Mouse (Mus musculus): ENCODE data around the gene Kcnq1. TPM values are rescaled to one million over a fixed set of nuclear protein-coding genes. Genes with fewer than 3 reads are reported as not detected.

The Kcnq1 gene
- polyA plus RNA-seq, 1 experiment from 2014 or later: 13.4 TPM

DNA sequence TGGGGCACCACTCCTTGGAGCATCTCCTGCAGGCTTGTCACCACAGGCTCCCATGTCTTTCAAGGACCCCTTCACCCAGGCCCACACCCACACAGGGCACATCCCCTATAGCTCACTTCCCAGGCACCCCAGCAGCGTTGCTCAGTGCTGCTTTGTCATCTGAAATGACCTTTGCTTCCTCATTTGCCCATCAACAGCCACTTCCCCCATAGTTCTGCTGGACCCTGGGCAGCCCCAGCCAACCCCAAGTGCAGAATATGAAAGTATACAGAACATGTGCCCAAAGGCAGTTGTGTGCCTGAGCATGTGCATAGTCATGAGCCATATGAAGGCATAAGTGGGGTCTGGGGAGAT lies 10.6 kb upstream of the Kcnq1 start:
- Histone ChIP-seq H3K27ac (no peak overlapping the region), H3K27me3 (ENCODE audit: insufficient read depth, low read length) (no peaks in the 10 kb centered on the region), H3K36me3 (ENCODE audit: insufficient read depth, low read length) (no peaks in the 10 kb centered on the region), H3K4me2 (ENCODE audit: low read length) (no peak overlapping the region), H3K4me1 (replicated peaks; ENCODE audit: insufficient read depth, low read length) (0 out of 2 replicates have a peak, but pooled peaks cover 1% of the 10 kb centered on the region), H3K4me3 (replicated peaks; ENCODE audit: low read depth, low read length) (no peak overlapping the region), H3K9me3 (replicated peaks; ENCODE audit: low read length) (no peaks in the 10 kb centered on the region), H3K9ac (ENCODE audit: low read depth, low read length) (no peak overlapping the region)
- no peak for TF ChIP-seq CTCF (IDR thresholded peaks at IDR 0.05; ENCODE audit: low read depth)
- ATAC-seq (replicated peaks; ENCODE audit: low FRiP score, low read depth) (no peak), DNase-seq (ENCODE audit: low spot score) (no peak)
- 46% methylated on average over 1 of the region's 1 CpGs for whole genome bisulfite sequencing

DNA sequence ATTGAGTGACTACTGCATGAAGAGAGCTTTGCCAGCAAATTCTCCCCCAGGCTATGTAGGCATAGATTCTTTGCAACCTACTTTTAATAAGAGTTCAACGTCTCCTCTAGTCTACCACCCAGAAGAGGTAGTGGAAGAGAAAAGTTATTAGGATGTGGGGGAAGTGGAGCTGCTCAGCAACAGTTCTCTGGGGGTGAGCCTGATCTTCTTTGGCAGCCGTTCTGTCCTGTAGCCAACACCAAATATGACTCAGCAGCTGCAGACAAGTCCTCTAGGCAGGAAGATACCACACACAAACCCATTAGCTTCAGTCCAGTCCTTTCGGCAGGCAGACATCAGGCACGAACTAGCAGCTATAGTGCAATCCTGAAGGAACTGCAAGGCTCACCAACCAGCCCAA lies 5.4 kb upstream of the Kcnq1 start:
- Histone ChIP-seq H3K27ac (no peak overlapping the region), H3K36me3 (ENCODE audit: insufficient read depth, low read length) (no peaks in the 10 kb centered on the region), H3K4me1 (replicated peaks; ENCODE audit: insufficient read depth, low read length) (0 out of 2 replicates have a peak, but pooled peaks cover 2% of the 10 kb centered on the region), H3K27me3 (ENCODE audit: insufficient read depth, low read length) (no peaks in the 10 kb centered on the region), H3K9me3 (replicated peaks; ENCODE audit: low read length) (no peaks in the 10 kb centered on the region), H3K4me3 (replicated peaks; ENCODE audit: low read depth, low read length) (no peak overlapping the region), H3K4me2 (ENCODE audit: low read length) (no peak overlapping the region), H3K9ac (ENCODE audit: low read depth, low read length) (no peak overlapping the region)
- TF ChIP-seq CTCF (IDR thresholded peaks at IDR 0.05; ENCODE audit: low read depth): no peak
- WGBS: 49% methylated on average over 4 of the region's 4 CpGs
- DNase-seq (ENCODE audit: low spot score): no peak
- ATAC-seq (replicated peaks; ENCODE audit: low FRiP score, low read depth): no peak

- no peak for DNase-seq (ENCODE audit: low spot score)
These were observed 784 bp upstream of the Kcnq1 start for GRCm38 (mm10) chr7:143105258-143105897.

DNA sequence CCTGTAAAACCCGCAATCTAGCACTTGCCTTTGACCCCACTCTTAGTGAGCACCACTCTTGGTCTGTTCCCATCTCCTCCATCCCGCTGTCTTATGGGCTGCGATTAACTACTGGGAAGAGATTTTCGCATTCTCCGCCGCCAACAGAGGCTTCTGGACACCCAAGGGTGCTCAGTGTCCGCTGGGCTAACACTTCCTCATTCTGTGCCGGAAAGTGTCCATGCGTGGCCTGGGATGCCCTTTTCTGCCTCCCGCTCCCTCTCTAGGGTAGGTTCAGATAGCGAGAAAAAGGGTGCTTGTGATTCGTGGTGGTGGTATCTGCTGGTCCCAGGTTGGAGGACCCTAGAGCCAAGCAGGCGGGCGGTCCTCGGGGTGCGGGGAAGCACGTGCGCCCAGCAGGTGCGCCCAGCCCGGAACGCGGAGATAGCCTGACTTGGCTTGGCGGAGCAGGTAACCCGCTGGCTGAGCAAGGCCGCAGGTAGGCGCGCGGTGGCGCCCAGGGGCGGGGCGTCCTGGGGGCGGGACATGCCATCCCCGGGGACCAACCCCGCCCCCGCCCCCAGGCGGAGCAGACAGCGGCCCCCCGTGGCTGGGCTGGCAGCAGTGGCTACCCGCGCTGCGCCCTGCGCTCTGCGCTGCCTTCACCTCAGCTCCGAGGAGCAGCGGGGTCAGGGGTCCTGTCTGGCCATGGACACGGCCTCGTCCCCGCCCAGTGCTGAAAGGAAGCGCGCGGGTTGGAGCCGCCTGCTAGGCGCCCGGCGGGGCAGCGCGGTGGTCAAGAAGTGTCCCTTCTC lies 707 bp downstream of the Kcnq1 start:
- H3K4me3 ChIP-seq (replicated peaks; ENCODE audit: low read depth, low read length): peak overlapping the region; percentile 41
- no peaks in the 10 kb centered on the region for H3K36me3 ChIP-seq (ENCODE audit: insufficient read depth, low read length)
- H3K27ac ChIP-seq: peak overlapping the region; percentile 70
- peak overlapping the region; percentile 44 for H3K9ac ChIP-seq (ENCODE audit: low read depth, low read length)
- WGBS: 7% methylated on average over 56 of the region's 57 CpGs
- peak overlapping the region; percentile 81 for H3K4me2 ChIP-seq (ENCODE audit: low read length)
- peaks cover 14% of the 10 kb centered on the region for H3K27me3 ChIP-seq (ENCODE audit: insufficient read depth, low read length)
- TF ChIP-seq CTCF (IDR thresholded peaks at IDR 0.05; ENCODE audit: low read depth): peak; percentile 36; the same call in 1 of the 2 replicates
- DNase-seq (ENCODE audit: low spot score): no peak
- peak; percentile 56 for ATAC-seq (replicated peaks; ENCODE audit: low FRiP score, low read depth)
- no peaks in the 10 kb centered on the region; the same call in 1 of the 2 replicates for H3K4me1 ChIP-seq (replicated peaks; ENCODE audit: insufficient read depth, low read length)
- no peaks in the 10 kb centered on the region for H3K9me3 ChIP-seq (replicated peaks; ENCODE audit: low read length)

More at GRCm38 (mm10) chr7:143105258-143105897, 784 bp upstream of the Kcnq1 start:
- ATAC-seq (replicated peaks; ENCODE audit: low FRiP score, low read depth): no peak
- H3K4me1 ChIP-seq (replicated peaks; ENCODE audit: insufficient read depth, low read length): peaks cover 2% of the 10 kb centered on the region; the same call in 1 of the 2 replicates
- no peak overlapping the region for H3K27ac ChIP-seq
- no peaks in the 10 kb centered on the region for H3K9me3 ChIP-seq (replicated peaks; ENCODE audit: low read length)
- no peak overlapping the region for H3K4me3 ChIP-seq (replicated peaks; ENCODE audit: low read depth, low read length)
- TF ChIP-seq CTCF (IDR thresholded peaks at IDR 0.05; ENCODE audit: low read depth): no peak
- WGBS: 58% methylated on average over 11 of the region's 11 CpGs
- H3K27me3 ChIP-seq (ENCODE audit: insufficient read depth, low read length): peaks cover 14% of the 10 kb centered on the region
- H3K4me2 ChIP-seq (ENCODE audit: low read length): no peak overlapping the region
- no peaks in the 10 kb centered on the region for H3K36me3 ChIP-seq (ENCODE audit: insufficient read depth, low read length)
- H3K9ac ChIP-seq (ENCODE audit: low read depth, low read length): no peak overlapping the region

DNA sequence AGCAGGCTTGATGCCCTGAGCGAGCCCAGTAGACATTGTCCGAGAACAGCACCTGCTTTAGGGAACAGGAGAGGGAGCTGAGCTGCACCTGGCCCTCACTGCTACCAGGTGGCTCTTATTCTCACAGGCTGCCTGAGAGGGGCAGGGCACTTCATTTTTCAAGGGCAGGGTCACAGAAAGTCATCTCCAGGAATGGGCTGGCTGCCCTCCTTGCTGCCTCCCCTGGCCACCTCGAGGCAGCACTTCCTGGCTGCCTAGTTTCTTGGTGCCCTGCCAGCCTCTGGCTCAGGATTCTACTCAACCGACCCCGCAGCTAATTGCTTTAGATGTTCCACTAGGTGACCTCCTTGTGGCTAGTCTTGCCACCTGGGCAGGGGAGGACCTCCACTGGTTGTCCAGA lies 2.0 kb downstream of the Kcnq1 start:
- peak; percentile 47 for TF ChIP-seq CTCF (IDR thresholded peaks at IDR 0.05; ENCODE audit: low read depth)
- WGBS: 26% methylated on average over 5 of the region's 5 CpGs
- peaks cover 14% of the 10 kb centered on the region for H3K27me3 ChIP-seq (ENCODE audit: insufficient read depth, low read length)
- H3K4me2 ChIP-seq (ENCODE audit: low read length): peak overlapping the region; percentile 81
- no peaks in the 10 kb centered on the region for H3K36me3 ChIP-seq (ENCODE audit: insufficient read depth, low read length)
- ATAC-seq (replicated peaks; ENCODE audit: low FRiP score, low read depth) (peak; percentile 33; the same call in 1 of the 2 replicates), DNase-seq (ENCODE audit: low spot score) (peak; percentile 50)
- no peak overlapping the region for H3K9ac ChIP-seq (ENCODE audit: low read depth, low read length)
- no peaks in the 10 kb centered on the region; the same call in 1 of the 2 replicates for H3K4me1 ChIP-seq (replicated peaks; ENCODE audit: insufficient read depth, low read length)
- no peaks in the 10 kb centered on the region for H3K9me3 ChIP-seq (replicated peaks; ENCODE audit: low read length)
- H3K27ac ChIP-seq: peak overlapping the region; percentile 70; the same call in 1 of the 2 replicates
- H3K4me3 ChIP-seq (replicated peaks; ENCODE audit: low read depth, low read length): no peak overlapping the region

DNA sequence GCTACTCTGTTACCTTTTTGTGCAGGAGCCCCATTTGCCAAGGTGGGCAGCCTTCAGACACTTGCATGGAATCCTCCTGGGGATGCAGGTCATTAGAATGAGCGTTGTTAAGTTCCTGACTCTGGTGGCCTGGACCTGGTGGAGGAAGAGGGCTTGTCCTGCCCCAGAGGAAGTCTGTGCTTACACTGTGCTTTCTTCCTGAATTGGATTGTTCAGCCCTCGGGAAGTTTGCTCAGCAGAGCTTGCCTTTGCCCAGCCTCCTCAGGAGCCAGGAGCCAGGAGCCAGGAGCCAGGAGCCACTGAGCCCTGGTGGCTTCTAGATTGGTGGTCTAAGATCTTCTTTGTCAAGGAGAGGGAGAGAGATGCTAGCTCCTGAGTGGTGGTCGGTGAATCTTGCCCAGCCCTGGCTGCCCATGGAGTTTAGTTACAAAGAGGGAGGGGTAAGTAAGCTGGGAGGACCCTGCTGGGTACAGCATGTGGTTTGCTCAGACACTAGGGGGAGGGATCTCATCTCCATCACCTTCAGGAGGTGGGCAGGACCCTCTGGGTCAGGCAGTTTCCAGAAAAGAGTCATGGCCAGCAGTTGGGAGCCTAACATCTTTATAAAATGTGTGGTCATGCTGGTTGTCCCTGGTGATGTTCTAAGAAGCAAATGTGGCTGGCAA lies 3.0 kb downstream of the Kcnq1 start:
- ATAC-seq (replicated peaks; ENCODE audit: low FRiP score, low read depth): no peak
- Histone ChIP-seq H3K9ac (ENCODE audit: low read depth, low read length) (no peak overlapping the region), H3K9me3 (replicated peaks; ENCODE audit: low read length) (no peaks in the 10 kb centered on the region), H3K4me2 (ENCODE audit: low read length) (peak overlapping the region; percentile 34), H3K27ac (peak overlapping the region; percentile 54), H3K36me3 (ENCODE audit: insufficient read depth, low read length) (no peaks in the 10 kb centered on the region), H3K27me3 (ENCODE audit: insufficient read depth, low read length) (peaks cover 14% of the 10 kb centered on the region), H3K4me1 (replicated peaks; ENCODE audit: insufficient read depth, low read length) (no peaks in the 10 kb centered on the region; the same call in 1 of the 2 replicates), H3K4me3 (replicated peaks; ENCODE audit: low read depth, low read length) (no peak overlapping the region)
- no peak for DNase-seq (ENCODE audit: low spot score)
- WGBS: 18% methylated on average over 3 of the region's 3 CpGs
- TF ChIP-seq CTCF (IDR thresholded peaks at IDR 0.05; ENCODE audit: low read depth): no peak
